Mouse (Mus musculus): ENCODE data around the gene Ralbp1.

The Ralbp1 gene

GRCm38 (mm10) chr17:65798446-65798845 is 87.2 kb downstream of the Ralbp1 start:
- no peak for DNase-seq (ENCODE audit: low read depth, low spot score)

All from c-Kit-negative CD71-positive TER-119-positive erythroid progenitor cells, embryonic 14.5 days (primary cell).